Mouse (Mus musculus): ENCODE measurements around the gene Ift20.

DNA sequence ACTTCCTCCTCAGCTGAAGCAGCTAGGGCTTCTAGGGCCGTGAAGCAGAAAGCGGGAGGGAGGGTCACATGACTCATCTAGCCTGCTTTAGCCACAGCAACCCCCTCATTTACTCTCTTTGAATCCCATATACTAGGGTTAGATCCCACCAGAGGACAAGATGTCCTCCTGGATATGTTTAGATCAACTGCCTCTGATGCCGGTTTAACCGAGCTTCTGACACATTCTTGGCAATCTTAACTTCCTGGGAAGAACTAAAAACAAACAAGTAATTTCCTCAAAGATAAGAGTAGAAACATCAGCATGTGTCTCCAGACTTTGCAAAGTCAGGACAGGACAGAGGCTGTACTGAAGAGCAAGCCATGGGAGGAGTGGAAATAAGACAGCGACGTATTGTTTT is 30.6 kb downstream of the Ift20 start:
- TF ChIP-seq GATA1 (IDR thresholded peaks at IDR 0.05; ENCODE audit: low read length) (no peak), TAL1 (IDR thresholded peaks at IDR 0.05; ENCODE audit: low read length) (no peak)

Data from erythroblast, embryonic 14.5 days (primary cell).